Mouse (Mus musculus) C2C12 (cell line): ENCODE measurements around the gene Gm28042. TPM values are rescaled to one million over a fixed set of nuclear protein-coding genes. Genes with fewer than 3 reads are reported as not detected.

ENCODE experiments used
- H3K27me3 ChIP-seq: one replicate; pipeline ENCODE4 v1.6.1; 2011; ENCODE audit not compliant: control insufficient read depth, insufficient read depth, insufficient read length
- H3K36me3 ChIP-seq: one replicate; pipeline ENCODE4 v1.6.1; 2011; ENCODE audit not compliant: control insufficient read depth, insufficient read depth
- H3K4me3 ChIP-seq: one replicate; pipeline ENCODE4 v1.5.1; 2011; ENCODE audit warnings: mild to moderate bottlenecking, control low read depth; ENCODE audit not compliant: poor library complexity, insufficient read depth, severe bottlenecking
- H3K79me2 ChIP-seq: one replicate; pipeline ENCODE4 v1.6.1; 2011; ENCODE audit not compliant: control insufficient read depth, insufficient read depth
- H3K79me3 ChIP-seq: one replicate; pipeline ENCODE4 v1.6.1; 2011; ENCODE audit warnings: low read depth, control low read depth
- H3ac ChIP-seq: one replicate; pipeline ENCODE3; 2011; ENCODE audit warnings: low read depth; ENCODE audit not compliant: control insufficient read depth, insufficient read length
- CEBPB ChIP-seq: IDR thresholded peaks from one replicate; pipeline ENCODE4 v1.6.1; 2011; ENCODE audit warnings: low read depth, mild to moderate bottlenecking, control low read depth, moderate library complexity
- CTCF ChIP-seq: IDR thresholded peaks from one replicate; pipeline ENCODE4 v1.5.1; 2011; ENCODE audit not compliant: control insufficient read depth, insufficient read depth, insufficient read length
- FOSL1 ChIP-seq: IDR thresholded peaks from one replicate; pipeline ENCODE4 v1.8.0; 2011; ENCODE audit warnings: mild to moderate bottlenecking, low read length; ENCODE audit not compliant: poor library complexity, insufficient read depth, severe bottlenecking
- MAX ChIP-seq: IDR thresholded peaks from one replicate; pipeline ENCODE4 v1.6.1; 2011; ENCODE audit warnings: mild to moderate bottlenecking, control low read depth
- MYOD1 ChIP-seq: IDR thresholded peaks from one replicate; pipeline ENCODE4 v1.6.1; 2011; ENCODE audit warnings: low read depth; ENCODE audit not compliant: control insufficient read depth, insufficient read length
- MYOG ChIP-seq: IDR thresholded peaks from one replicate; pipeline ENCODE4 v1.6.1; 2011; ENCODE audit not compliant: control insufficient read depth, insufficient read length; ENCODE audit errors: extremely low read depth
- USF1 ChIP-seq: IDR thresholded peaks from one replicate; pipeline ENCODE4 v1.6.1; 2011; ENCODE audit warnings: low read depth, mild to moderate bottlenecking, control low read depth, moderate library complexity
- polyA plus RNA-seq: library from polyadenylated mRNA; unstranded; fragments of >200 nt; fragmentation: generic; extraction: Trizol; gene quantifications from one replicate; pipeline ENCODE4 v1.2.1, GENCODE M21; 2012; ENCODE audit warnings: missing spikeins

Gm28042 gene
- polyA plus RNA-seq, 1 experiment, result 0.73 TPM

DNA sequence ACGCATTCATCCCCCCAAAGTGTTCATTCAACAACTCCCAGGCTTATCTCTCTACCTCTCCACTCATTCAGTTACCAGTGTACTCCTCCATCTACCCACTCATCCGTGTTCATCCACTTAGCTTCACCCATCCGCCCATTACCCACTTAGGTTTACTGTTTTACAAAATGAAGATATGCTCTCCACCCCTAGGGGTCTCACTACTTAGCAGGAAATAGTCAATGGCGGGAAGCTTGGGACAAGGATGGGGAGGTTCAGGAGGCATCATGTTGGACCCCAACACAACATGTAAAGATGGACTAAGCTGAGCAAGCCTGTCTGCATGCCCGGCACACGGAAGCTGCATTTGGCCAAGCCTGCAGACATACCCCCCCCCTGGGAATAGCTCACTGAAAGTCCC, 37.3 kb downstream of the Gm28042 start:
- peaks cover 39% of the 10 kb centered on the region for H3K27me3 ChIP-seq
- no peaks in the 10 kb centered on the region for H3K36me3 ChIP-seq
- H3K4me3 ChIP-seq, result no peak overlapping the region
- H3ac ChIP-seq, result no peak overlapping the region
- H3K79me2 ChIP-seq, result no peaks in the 10 kb centered on the region
- TF ChIP-seq MYOD1, result no peak
- H3K79me3 ChIP-seq, result no peaks in the 10 kb centered on the region

DNA sequence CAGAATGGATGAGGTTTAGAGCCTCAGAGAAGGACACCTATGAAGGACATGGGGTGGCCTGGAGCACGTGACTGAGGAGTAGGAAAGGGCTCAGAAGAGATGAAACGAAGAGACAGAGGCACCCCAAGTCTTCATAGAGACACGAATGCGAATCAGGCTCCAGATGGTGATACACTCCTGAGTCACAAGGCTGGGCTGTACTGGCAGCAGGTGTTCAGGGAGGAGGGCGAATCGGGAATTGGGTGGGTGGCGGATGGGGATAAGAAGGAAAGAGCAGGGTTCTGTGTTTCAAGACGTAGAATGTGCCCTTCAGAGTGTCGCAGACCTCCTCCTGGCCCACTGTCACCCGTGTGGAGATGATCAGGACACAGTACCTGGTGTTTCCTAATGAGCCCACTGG, 38.0 kb downstream of the Gm28042 start:
- Histone ChIP-seq H3K79me3 (no peaks in the 10 kb centered on the region), H3K79me2 (no peaks in the 10 kb centered on the region), H3K4me3 (no peak overlapping the region), H3K36me3 (no peaks in the 10 kb centered on the region), H3K27me3 (peaks cover 34% of the 10 kb centered on the region), H3ac (no peak overlapping the region)
- no peak for TF ChIP-seq MYOG
- TF ChIP-seq USF1, result no peak
- no peak for TF ChIP-seq FOSL1
- no peak for TF ChIP-seq MAX
- no peak for TF ChIP-seq CEBPB

DNA sequence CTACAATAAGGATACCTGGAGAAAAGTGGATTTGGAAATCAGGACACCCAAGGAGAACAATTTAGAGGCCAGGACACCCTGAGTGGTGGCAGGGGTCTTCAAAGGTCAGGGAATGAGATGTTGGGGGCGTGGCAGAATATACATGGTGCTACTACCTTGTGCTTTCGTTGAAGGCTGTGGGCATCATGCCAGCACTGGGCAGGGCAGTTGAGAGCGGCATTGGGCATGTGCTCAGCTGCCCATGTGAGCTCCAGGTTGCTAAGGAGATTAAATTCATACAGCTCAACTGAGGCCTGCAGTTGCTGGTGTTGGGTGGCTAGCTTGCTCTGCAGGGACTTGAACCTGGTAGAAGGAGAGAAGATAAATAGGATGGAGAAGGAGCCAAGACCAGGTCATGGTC, 38.9 kb downstream of the Gm28042 start:
- no peak for TF ChIP-seq MYOG
- no peak for TF ChIP-seq MYOD1
- no peak for TF ChIP-seq FOSL1
- no peak for TF ChIP-seq MAX
- no peak for TF ChIP-seq CEBPB
- TF ChIP-seq USF1, result no peak
- no peak for TF ChIP-seq CTCF
- no peak overlapping the region for H3ac ChIP-seq
- no peaks in the 10 kb centered on the region for H3K36me3 ChIP-seq
- H3K79me2 ChIP-seq, result no peaks in the 10 kb centered on the region
- no peak overlapping the region for H3K4me3 ChIP-seq
- no peaks in the 10 kb centered on the region for H3K79me3 ChIP-seq
- H3K27me3 ChIP-seq, result peaks cover 24% of the 10 kb centered on the region

DNA sequence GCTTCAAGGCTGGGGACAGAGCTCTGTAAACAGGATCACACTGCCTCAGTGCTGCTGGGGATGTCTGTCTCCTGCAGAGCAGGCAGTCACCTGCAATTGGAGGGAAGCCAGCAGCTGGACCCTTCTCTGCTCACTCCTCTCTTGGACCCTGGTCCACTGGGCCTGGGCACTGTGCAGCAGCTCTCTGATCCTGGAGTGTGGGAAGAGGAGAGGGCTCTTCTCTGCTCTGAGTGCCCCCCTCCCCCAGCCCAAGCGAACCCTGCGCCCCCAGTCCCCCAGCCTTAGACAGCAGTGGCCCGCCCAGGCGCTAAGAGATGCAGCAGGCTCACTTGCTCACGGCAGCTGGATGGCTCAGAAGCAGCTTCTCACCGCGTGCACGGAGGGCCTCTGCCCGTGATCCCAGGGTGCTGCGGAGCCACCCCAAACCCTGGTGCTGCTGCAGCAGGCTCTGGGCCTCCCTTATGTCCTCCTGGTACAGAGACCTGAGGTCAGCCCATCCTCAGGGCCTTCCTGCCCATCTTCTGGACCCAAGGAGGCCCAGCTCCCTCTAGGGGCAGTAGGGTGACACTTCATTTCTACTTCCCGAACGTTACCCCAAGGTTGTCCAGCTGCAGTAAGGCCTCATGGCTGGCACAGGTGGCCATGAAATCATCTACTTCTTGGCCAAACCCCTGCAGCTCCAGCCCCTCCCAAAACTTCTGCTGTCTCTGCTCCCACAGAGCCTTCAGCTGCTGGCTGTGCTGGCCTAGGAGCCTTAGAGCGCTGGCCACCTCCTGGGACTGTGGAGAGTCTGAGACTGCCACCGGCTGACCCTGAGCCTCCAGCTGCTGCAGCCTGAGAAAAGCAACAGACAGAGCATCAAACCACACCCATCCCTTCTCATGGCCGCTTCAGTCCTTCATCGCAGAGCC, 41.5 kb downstream of the Gm28042 start:
- H3K79me3 ChIP-seq, result no peaks in the 10 kb centered on the region
- H3K79me2 ChIP-seq, result no peaks in the 10 kb centered on the region
- no peak overlapping the region for H3ac ChIP-seq
- H3K4me3 ChIP-seq, result no peak overlapping the region
- no peaks in the 10 kb centered on the region for H3K36me3 ChIP-seq
- TF ChIP-seq USF1, result no peak
- TF ChIP-seq CTCF, result peak; percentile 26
- H3K27me3 ChIP-seq, result peaks cover 15% of the 10 kb centered on the region

DNA sequence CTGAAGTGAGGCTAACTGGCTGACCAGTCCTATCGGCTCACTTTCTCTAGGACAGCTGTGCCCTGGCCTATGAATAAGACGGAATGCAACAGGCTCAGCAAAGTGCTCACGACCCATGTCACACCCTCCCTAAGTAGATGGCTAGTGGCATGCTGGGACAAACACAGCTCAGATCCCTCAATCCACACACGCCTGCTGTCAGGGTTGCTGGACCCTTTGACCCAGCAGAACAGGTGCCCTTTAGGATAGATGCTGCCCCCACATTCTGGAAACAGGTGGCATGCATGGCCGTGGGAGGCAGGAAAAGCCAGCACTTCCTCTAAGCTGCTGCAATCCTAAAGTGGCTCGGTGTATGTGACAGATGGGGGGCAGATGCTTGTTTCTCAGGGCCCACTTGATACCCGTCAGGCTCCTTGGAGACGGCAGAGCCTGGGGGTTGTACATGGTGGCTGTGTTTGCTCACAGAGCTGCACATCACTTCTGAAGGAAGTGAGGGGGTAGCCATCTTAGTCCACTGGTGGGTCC, 42.2 kb downstream of the Gm28042 start:
- Histone ChIP-seq H3K79me3 (no peaks in the 10 kb centered on the region), H3K79me2 (no peaks in the 10 kb centered on the region), H3ac (no peak overlapping the region), H3K27me3 (peaks cover 18% of the 10 kb centered on the region), H3K4me3 (no peak overlapping the region), H3K36me3 (no peaks in the 10 kb centered on the region)
- no peak for TF ChIP-seq MYOG
- no peak for TF ChIP-seq CEBPB
- TF ChIP-seq USF1, result no peak
- no peak for TF ChIP-seq CTCF
- no peak for TF ChIP-seq MYOD1
- TF ChIP-seq MAX, result no peak
- no peak for TF ChIP-seq FOSL1

DNA sequence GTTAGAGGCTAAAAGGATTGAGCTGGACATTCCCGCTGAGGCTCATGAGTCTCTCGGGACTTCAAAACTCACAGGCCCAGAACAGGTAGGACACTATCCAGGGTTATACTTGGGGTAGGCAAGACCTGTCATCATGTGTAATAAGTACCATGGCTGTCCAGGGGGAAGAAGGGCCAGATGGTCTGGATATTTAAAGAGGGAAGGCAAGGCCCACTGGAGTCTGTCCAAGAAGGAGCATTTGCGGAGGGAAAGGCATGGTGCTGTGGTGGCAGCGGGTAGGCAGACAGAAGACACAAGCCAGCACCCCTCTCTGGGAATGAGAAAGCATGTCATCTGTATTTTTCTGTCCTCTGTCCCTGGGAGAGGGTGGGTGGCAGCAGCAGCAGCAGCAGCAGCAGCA, 46.8 kb downstream of the Gm28042 start:
- no peaks in the 10 kb centered on the region for H3K79me3 ChIP-seq
- peaks cover 42% of the 10 kb centered on the region for H3K27me3 ChIP-seq
- TF ChIP-seq MYOG (no peak), FOSL1 (no peak), MAX (no peak), CEBPB (no peak), CTCF (no peak), MYOD1 (no peak), USF1 (no peak)
- H3K79me2 ChIP-seq, result no peaks in the 10 kb centered on the region
- no peak overlapping the region for H3K4me3 ChIP-seq
- no peak overlapping the region for H3ac ChIP-seq
- no peaks in the 10 kb centered on the region for H3K36me3 ChIP-seq
